Mouse (Mus musculus) forebrain, embryonic 15.5 days (tissue): Measurements from ENCODE around the gene Rars. TPM values are rescaled to one million over a fixed set of nuclear protein-coding genes. Genes with fewer than 3 reads are reported as not detected.
A peak's percentile ranks its signal among the peaks of the same experiment; 100 is the strongest.
"Not testable (repeated sequence)": the region's sequence is repeated elsewhere in the genome, so short reads cannot be mapped to it uniquely, and the experiment has no call there.

Source experiments
- ATAC-seq: fragments of 200-750 bp; cut with Nextera tagmentation; replicated peaks from 2 replicates; pipeline ENCODE4 v1.8.0; 2017; ENCODE audit warnings: mild to moderate bottlenecking, moderate TSS enrichment, moderate library complexity
- H3K27ac ChIP-seq: fragments of 300-500 bp; sonication (generic); replicated peaks from 2 replicates; pipeline ENCODE4 v1.5.1; 2015; ENCODE audit warnings: mild to moderate bottlenecking, inconsistent platforms
- H3K27me3 ChIP-seq: fragments of 300-500 bp; sonication (generic); 2 replicates; pipeline ENCODE4 v1.6.1; 2015; ENCODE audit warnings: inconsistent platforms
- H3K36me3 ChIP-seq: fragments of 300-500 bp; sonication (generic); 2 replicates; pipeline ENCODE4 v1.6.1; 2015; ENCODE audit warnings: mild to moderate bottlenecking, inconsistent platforms
- H3K4me1 ChIP-seq: fragments of 300-500 bp; sonication (generic); 2 replicates; pipeline ENCODE4 v1.6.1; 2015; ENCODE audit warnings: inconsistent platforms
- H3K4me2 ChIP-seq: fragments of 300-500 bp; sonication (generic); replicated peaks from 2 replicates; pipeline ENCODE4 v1.6.1; 2015; ENCODE audit warnings: mild to moderate bottlenecking, inconsistent platforms
- H3K4me3 ChIP-seq: fragments of 300-500 bp; sonication (generic); 2 replicates; pipeline ENCODE4 v1.5.1; 2015; ENCODE audit warnings: mild to moderate bottlenecking, inconsistent platforms
- H3K9ac ChIP-seq: fragments of 300-500 bp; sonication (generic); replicated peaks from 2 replicates; pipeline ENCODE4 v1.6.1; 2015; ENCODE audit warnings: mild to moderate bottlenecking, inconsistent platforms
- H3K9me3 ChIP-seq: fragments of 300-500 bp; sonication (generic); 2 replicates; pipeline ENCODE4 v1.6.1; 2016; ENCODE audit warnings: inconsistent platforms
- WGBS: fragments of 180-500 bp; shearing (Covaris S2); methylation state at CpG from one replicate; pipeline ENCODE4 v1.1.7; 2015; ENCODE audit warnings: mixed read lengths; 5-methylcytosine and 5-hydroxymethylcytosine counted together
- polyA plus RNA-seq: library from polyadenylated mRNA; unstranded; fragments of >200 nt; fragmentation: Nextera tagmentation; extraction: Ambion mirVana; gene quantifications from 2 replicates; pipeline ENCODE4 v1.2.1, GENCODE M21; 2015

Rars gene
- polyA plus RNA-seq, 1 experiment from 2014 or later, result 71.9 TPM

GRCm38 (mm10) chr11:35856359-35857040 is 22.2 kb upstream of the Rars start:
- Histone ChIP-seq H3K4me1 (peaks cover 32% of the 10 kb centered on the region), H3K4me3 (no peak overlapping the region), H3K27me3 (no peaks in the 10 kb centered on the region), H3K9me3 (no peaks in the 10 kb centered on the region), H3K4me2 (peak overlapping the region; percentile 12), H3K36me3 (peaks cover 11% of the 10 kb centered on the region), H3K27ac (peak overlapping the region; percentile 95), H3K9ac (no peak overlapping the region)
- 6% methylated on average over 11 of the region's 11 CpGs for WGBS
- ATAC-seq, result peak; percentile 93

GRCm38 (mm10) chr11:35855567-35855966 is 21.3 kb upstream of the Rars start:
- 17% methylated on average over 9 of the region's 9 CpGs for WGBS
- H3K36me3 ChIP-seq, result peaks cover 13% of the 10 kb centered on the region
- H3K4me3 ChIP-seq, result no peak overlapping the region
- H3K4me2 ChIP-seq, result no peak overlapping the region
- H3K9me3 ChIP-seq, result no peaks in the 10 kb centered on the region
- no peaks in the 10 kb centered on the region for H3K27me3 ChIP-seq
- H3K27ac ChIP-seq, result peak overlapping the region; percentile 95
- peaks cover 32% of the 10 kb centered on the region for H3K4me1 ChIP-seq
- ATAC-seq, result no peak
- H3K9ac ChIP-seq, result no peak overlapping the region

- Histone ChIP-seq H3K4me1 (peaks cover 32% of the 10 kb centered on the region), H3K36me3 (peaks cover 13% of the 10 kb centered on the region), H3K9ac (no peak overlapping the region), H3K4me3 (no peak overlapping the region), H3K27me3 (no peaks in the 10 kb centered on the region), H3K4me2 (no peak overlapping the region), H3K9me3 (no peaks in the 10 kb centered on the region), H3K27ac (peak overlapping the region; percentile 78)
- 45% methylated on average over 5 of the region's 5 CpGs for WGBS
- no peak; the same call in 1 of the 2 replicates for ATAC-seq
These were observed 20.6 kb upstream of the Rars start for GRCm38 (mm10) chr11:35854941-35855340.

- no peak overlapping the region for H3K27ac ChIP-seq
- H3K36me3 ChIP-seq, result peaks cover 12% of the 10 kb centered on the region
- H3K9me3 ChIP-seq, result no peaks in the 10 kb centered on the region
- H3K4me1 ChIP-seq, result peaks cover 32% of the 10 kb centered on the region
- H3K4me2 ChIP-seq, result no peak overlapping the region
- no peak for ATAC-seq
- no peak overlapping the region for H3K4me3 ChIP-seq
- no peaks in the 10 kb centered on the region for H3K27me3 ChIP-seq
- H3K9ac ChIP-seq, result no peak overlapping the region
- 97% methylated on average over 4 of the region's 4 CpGs for WGBS
These were observed 19.3 kb upstream of the Rars start for GRCm38 (mm10) chr11:35853651-35854050.

- H3K27ac ChIP-seq, result no peak overlapping the region
- H3K27me3 ChIP-seq, result no peaks in the 10 kb centered on the region
- H3K9ac ChIP-seq, result no peak overlapping the region
- peaks cover 10% of the 10 kb centered on the region for H3K36me3 ChIP-seq
- peaks cover 29% of the 10 kb centered on the region for H3K4me1 ChIP-seq
- 45% methylated on average over 4 of the region's 4 CpGs for WGBS
- no peak overlapping the region for H3K4me2 ChIP-seq
- no peak overlapping the region for H3K4me3 ChIP-seq
- H3K9me3 ChIP-seq, result no peaks in the 10 kb centered on the region
- ATAC-seq, result no peak
These were observed 18.4 kb upstream of the Rars start for GRCm38 (mm10) chr11:35852731-35853130.

- no peaks in the 10 kb centered on the region for H3K27me3 ChIP-seq
- H3K27ac ChIP-seq, result no peak overlapping the region
- no peaks in the 10 kb centered on the region for H3K4me1 ChIP-seq
- H3K36me3 ChIP-seq, result peaks cover 18% of the 10 kb centered on the region; the same call in 1 of the 2 replicates
- WGBS, result 93% methylated on average over 9 of the region's 9 CpGs
- ATAC-seq, result no peak
- no peak overlapping the region for H3K9ac ChIP-seq
- H3K9me3 ChIP-seq, result no peaks in the 10 kb centered on the region
- H3K4me2 ChIP-seq, result no peak overlapping the region
- H3K4me3 ChIP-seq, result no peak overlapping the region
These were observed 10.0 kb upstream of the Rars start for GRCm38 (mm10) chr11:35844299-35844698.

GRCm38 (mm10) chr11:35842560-35842959 is 8.3 kb upstream of the Rars start:
- H3K4me2 ChIP-seq, H3K27ac ChIP-seq, H3K9ac ChIP-seq, H3K9me3 ChIP-seq, H3K27me3 ChIP-seq, H3K4me1 ChIP-seq, H3K4me3 ChIP-seq, ATAC-seq: not testable (repeated sequence)
- WGBS, result 84% methylated on average over 4 of the region's 4 CpGs
- peaks cover 18% of the 10 kb centered on the region; the same call in 1 of the 2 replicates for H3K36me3 ChIP-seq

GRCm38 (mm10) chr11:35841738-35842325 is 7.5 kb upstream of the Rars start:
- Histone ChIP-seq H3K4me1 (no peaks in the 10 kb centered on the region), H3K4me3 (no peak overlapping the region), H3K27me3 (no peaks in the 10 kb centered on the region), H3K9me3 (no peaks in the 10 kb centered on the region), H3K36me3 (peaks cover 18% of the 10 kb centered on the region; the same call in 1 of the 2 replicates), H3K9ac (no peak overlapping the region), H3K27ac (no peak overlapping the region), H3K4me2 (no peak overlapping the region)
- WGBS, result 86% methylated on average over 21 of the region's 21 CpGs
- no peak for ATAC-seq

- WGBS, result 93% methylated on average over 4 of the region's 4 CpGs
- H3K4me3 ChIP-seq, H3K9ac ChIP-seq, ATAC-seq, H3K27ac ChIP-seq, H3K4me1 ChIP-seq, H3K27me3 ChIP-seq, H3K4me2 ChIP-seq, H3K9me3 ChIP-seq: not testable (repeated sequence)
- H3K36me3 ChIP-seq, result peaks cover 18% of the 10 kb centered on the region; the same call in 1 of the 2 replicates
These were observed 6.5 kb upstream of the Rars start for GRCm38 (mm10) chr11:35840806-35841205.

- Histone ChIP-seq H3K27me3 (no peaks in the 10 kb centered on the region), H3K4me2 (no peak overlapping the region), H3K27ac (no peak overlapping the region), H3K9ac (no peak overlapping the region), H3K4me3 (no peak overlapping the region), H3K4me1 (no peaks in the 10 kb centered on the region), H3K9me3 (no peaks in the 10 kb centered on the region), H3K36me3 (peaks cover 18% of the 10 kb centered on the region; the same call in 1 of the 2 replicates)
- ATAC-seq, result no peak
- 78% methylated on average over 7 of the region's 7 CpGs for WGBS
These were observed 6.0 kb upstream of the Rars start for GRCm38 (mm10) chr11:35840282-35840681.

- H3K27ac ChIP-seq, result peak overlapping the region; percentile 27; the same call in 1 of the 2 replicates
- WGBS, result 36% methylated on average over 28 of the region's 28 CpGs
- peak overlapping the region; percentile 46 for H3K4me2 ChIP-seq
- peak overlapping the region; percentile 31 for H3K4me3 ChIP-seq
- peaks cover 15% of the 10 kb centered on the region; the same call in 1 of the 2 replicates for H3K36me3 ChIP-seq
- H3K27me3 ChIP-seq, result no peaks in the 10 kb centered on the region
- peaks cover 3% of the 10 kb centered on the region for H3K4me1 ChIP-seq
- no peaks in the 10 kb centered on the region for H3K9me3 ChIP-seq
- peak; percentile 65 for ATAC-seq
- H3K9ac ChIP-seq, result 0 out of 2 replicates have a peak overlapping the region, but pooled peaks have one; percentile 16
These were observed 4.3 kb upstream of the Rars start for GRCm38 (mm10) chr11:35838345-35839338.
